ENCODE assay signal across 9 mouse cellular contexts in genomic region chr10:46057362-46058198, GRCm38 (mm10).
A peak's percentile ranks its signal among the peaks of the same experiment; 100 is the strongest.
DNase-seq lines count a peak whose midpoint lies in the region; ATAC-seq and TF ChIP-seq lines count a peak whose summit lies in the region.
"Had no signal": no experiment of that assay in that cellular context is flagged by ENCODE, and none has a peak within 500 bp of the region (broad histone marks: within the 10 kb centered on the region; RNA-seq: fewer than 3 reads in every experiment).

No protein-coding gene starts in this region.

- no peak overlapping the region for H3K4me3 ChIP-seq in forebrain, postnatal 0 days (ENCODE audit: low read depth, low read length)
- peak overlapping the region; percentile 45 for H3K4me3 ChIP-seq in layer of hippocampus, adult 2 months
- H3K4me3 ChIP-seq in midbrain, embryonic 10.5 days: no peak overlapping the region
- H3K4me3 ChIP-seq: stomach, embryonic 15.5 days had no signal

- no peak overlapping the region for H3K9ac ChIP-seq in forebrain, postnatal 0 days
- H3K9ac ChIP-seq: stomach, embryonic 15.5 days had no signal

- no peaks in the 10 kb centered on the region for H3K9me3 ChIP-seq in forebrain, postnatal 0 days (ENCODE audit: low read length)
- H3K9me3 ChIP-seq in midbrain, embryonic 10.5 days (replicated peaks): no peaks in the 10 kb centered on the region
- H3K9me3 ChIP-seq: stomach, embryonic 15.5 days had no signal

- peak; percentile 49 for DNase-seq in adrenal gland, postnatal 10 days
- no peak for DNase-seq in adrenal gland, postnatal 25 days
- peak; percentile 78 for DNase-seq in 416B (ENCODE audit: low read depth)
- DNase-seq in cerebellum, adult 18-20 months: peak; percentile 57 to 66
- DNase-seq in forebrain, postnatal 0 days: peak; percentile 92
- peak; percentile 65 to 77 for DNase-seq in layer of hippocampus, adult 2 months (ENCODE audit: low spot score in 2 of 2)
- peak; percentile 47 for DNase-seq in midbrain, embryonic 10.5 days (ENCODE audit: low spot score)
- DNase-seq in telencephalon, adult 2 months (ENCODE audit: low read depth, low spot score): peak; percentile 75

- H3K4me2 ChIP-seq in forebrain, postnatal 0 days (ENCODE audit: low read depth): 0 out of 2 replicates have a peak overlapping the region, but pooled peaks have one; percentile 1
- H3K4me2 ChIP-seq: stomach, embryonic 15.5 days had no signal

- 22% methylated on average over 14 of the region's 14 CpGs for WGBS in forebrain, postnatal 0 days
- WGBS in midbrain, embryonic 10.5 days: 40% methylated on average over 14 of the region's 14 CpGs

- no peaks in the 10 kb centered on the region for H3K27me3 ChIP-seq in forebrain, postnatal 0 days (ENCODE audit: insufficient read depth, low read length)
- H3K27me3 ChIP-seq in midbrain, embryonic 10.5 days (ENCODE audit: low read depth, poor library complexity, severe bottlenecking): no peaks in the 10 kb centered on the region
- H3K27me3 ChIP-seq: stomach, embryonic 15.5 days had no signal

- peak; percentile 70; the same call in 1 of the 2 replicates for ATAC-seq in forebrain, postnatal 0 days

- no peak overlapping the region for H3K27ac ChIP-seq in forebrain, postnatal 0 days (ENCODE audit: low read depth, low read length)
- H3K27ac ChIP-seq in layer of hippocampus, adult 2 months: peak overlapping the region; percentile 21
- no peak overlapping the region for H3K27ac ChIP-seq in midbrain, embryonic 10.5 days (replicated peaks)
- H3K27ac ChIP-seq: stomach, embryonic 15.5 days had no signal

- no peaks in the 10 kb centered on the region for H3K4me1 ChIP-seq in forebrain, postnatal 0 days (ENCODE audit: insufficient read depth)
- no peaks in the 10 kb centered on the region for H3K4me1 ChIP-seq in midbrain, embryonic 10.5 days
- H3K4me1 ChIP-seq: stomach, embryonic 15.5 days had no signal

- TF ChIP-seq CTCF in forebrain, postnatal 0 days (IDR thresholded peaks at IDR 0.05; ENCODE audit: low read depth): peak; percentile 89
- peak; percentile 95 for TF ChIP-seq CTCF in layer of hippocampus, adult 2 months (conservative IDR thresholded peaks at IDR 0.05)

- H3K36me3 ChIP-seq in forebrain, postnatal 0 days (ENCODE audit: insufficient read depth): no peaks in the 10 kb centered on the region
- H3K36me3 ChIP-seq in midbrain, embryonic 10.5 days: no peaks in the 10 kb centered on the region
- H3K36me3 ChIP-seq: stomach, embryonic 15.5 days had no signal
